Mouse (Mus musculus) C2C12 (cell line): Measurements from ENCODE around the gene Col17a1.

ENCODE experiments used
- CEBPB ChIP-seq: IDR thresholded peaks from one replicate; pipeline ENCODE4 v1.6.1; 2011; ENCODE audit warnings: low read depth, mild to moderate bottlenecking, control low read depth, moderate library complexity
- CTCF ChIP-seq: IDR thresholded peaks from one replicate; pipeline ENCODE4 v1.5.1; 2011; ENCODE audit not compliant: control insufficient read depth, insufficient read depth, insufficient read length
- FOSL1 ChIP-seq: IDR thresholded peaks from one replicate; pipeline ENCODE4 v1.8.0; 2011; ENCODE audit warnings: mild to moderate bottlenecking, low read length; ENCODE audit not compliant: poor library complexity, insufficient read depth, severe bottlenecking
- MAX ChIP-seq: IDR thresholded peaks from one replicate; pipeline ENCODE4 v1.6.1; 2011; ENCODE audit warnings: mild to moderate bottlenecking, control low read depth
- USF1 ChIP-seq: IDR thresholded peaks from one replicate; pipeline ENCODE4 v1.6.1; 2011; ENCODE audit warnings: low read depth, mild to moderate bottlenecking, control low read depth, moderate library complexity

GRCm38 (mm10) chr19:47651160-47651480 lies 40.8 kb downstream of the Col17a1 start:
- TF ChIP-seq CTCF (no peak), MAX (no peak), CEBPB (no peak), FOSL1 (no peak), USF1 (no peak)
